ENCODE assay signal across 26 mouse cellular contexts in genomic region chr5:139756586-139756985, GRCm38 (mm10).
"Had no signal": no experiment of that assay in that cellular context is flagged by ENCODE, and none has a peak within 500 bp of the region (broad histone marks: within the 10 kb centered on the region; RNA-seq: fewer than 3 reads in every experiment).

No protein-coding gene starts in this region.

- H3K9ac ChIP-seq: heart, embryonic 13.5 days; heart, embryonic 15.5 days; hindbrain, embryonic 14.5 days; kidney, embryonic 15.5 days; limb, embryonic 13.5 days; limb, embryonic 15.5 days; liver, embryonic 12.5 days; liver, embryonic 14.5 days had no signal

- ATAC-seq: hindbrain, postnatal 0 days; intestine, embryonic 16.5 days had no signal

- H3K27me3 ChIP-seq: heart, embryonic 13.5 days; heart, embryonic 15.5 days; kidney, embryonic 15.5 days; limb, embryonic 13.5 days; limb, embryonic 15.5 days; liver, embryonic 12.5 days had no signal

- H3K4me1 ChIP-seq: heart, embryonic 13.5 days; heart, embryonic 15.5 days; kidney, embryonic 15.5 days; limb, embryonic 13.5 days; limb, embryonic 15.5 days had no signal

- H3K27ac ChIP-seq: heart, adult 2 months; heart, embryonic 13.5 days; heart, embryonic 15.5 days; hindbrain, embryonic 14.5 days; hindbrain, postnatal 0 days; kidney, embryonic 15.5 days; kidney, postnatal 0 days; limb, embryonic 13.5 days; limb, embryonic 15.5 days; liver, embryonic 12.5 days; liver, embryonic 14.5 days had no signal

- H3K4me2 ChIP-seq: heart, embryonic 11.5 days; heart, embryonic 13.5 days; heart, embryonic 15.5 days; hindbrain, embryonic 14.5 days; kidney, embryonic 15.5 days; limb, embryonic 13.5 days; limb, embryonic 15.5 days; liver, embryonic 12.5 days had no signal

- H3K9me3 ChIP-seq: heart, embryonic 13.5 days; heart, embryonic 15.5 days; kidney, embryonic 15.5 days; limb, embryonic 13.5 days; limb, embryonic 15.5 days; liver, embryonic 12.5 days had no signal

- H3K4me3 ChIP-seq: heart, adult 2 months; heart, embryonic 13.5 days; heart, embryonic 15.5 days; kidney, embryonic 15.5 days; limb, embryonic 13.5 days; limb, embryonic 15.5 days; liver, embryonic 12.5 days had no signal

- DNase-seq: gastrocnemius, postnatal 14 days; gastrocnemius, postnatal 36 days; heart, adult 11 months; heart, adult 2 months; heart, postnatal 14 days; heart, postnatal 36 days; kidney, adult 11 months; kidney, adult 2 months; kidney, adult 9 months; kidney, postnatal 14 days; kidney, postnatal 36 days; layer of hippocampus, adult 9-11 months; layer of hippocampus, postnatal 36 days; left cerebral cortex, postnatal 4 days had no signal
